Mouse (Mus musculus): Measurements from ENCODE around the gene Klf13.

The Klf13 gene

GRCm38 (mm10) chr7:63926492-63926891, 12.2 kb downstream of the Klf13 start:
- no peak for DNase-seq (ENCODE audit: low read depth, low spot score)

- DNase-seq (ENCODE audit: low read depth, low spot score): no peak
Observed at GRCm38 (mm10) chr7:63925413-63926360, 13.0 kb downstream of the Klf13 start.

- peak; percentile 47 for DNase-seq (ENCODE audit: low read depth, low spot score)
Observed at GRCm38 (mm10) chr7:63924747-63925412, 13.8 kb downstream of the Klf13 start.

GRCm38 (mm10) chr7:63924151-63924550, 14.6 kb downstream of the Klf13 start:
- DNase-seq (ENCODE audit: low read depth, low spot score): no peak

GRCm38 (mm10) chr7:63922975-63923374, 15.7 kb downstream of the Klf13 start:
- DNase-seq (ENCODE audit: low read depth, low spot score): no peak

- no peak for DNase-seq (ENCODE audit: low read depth, low spot score)
Observed at GRCm38 (mm10) chr7:63922571-63922970, 16.1 kb downstream of the Klf13 start.

- DNase-seq (ENCODE audit: low read depth, low spot score): no peak
Observed at GRCm38 (mm10) chr7:63921909-63922562, 16.7 kb downstream of the Klf13 start.

- no peak for DNase-seq (ENCODE audit: low read depth, low spot score)
Observed at GRCm38 (mm10) chr7:63918771-63919768, 19.6 kb downstream of the Klf13 start.

GRCm38 (mm10) chr7:63917693-63918092, 21.0 kb downstream of the Klf13 start:
- no peak for DNase-seq (ENCODE audit: low read depth, low spot score)

- DNase-seq (ENCODE audit: low read depth, low spot score): no peak
Observed at GRCm38 (mm10) chr7:63916268-63916907, 22.3 kb downstream of the Klf13 start, which contains the start of gene E030018B13Rik. Gene E030018B13Rik, plus strand, starts transcription at chr7:63916857.

- DNase-seq (ENCODE audit: low read depth, low spot score): no peak
Observed at GRCm38 (mm10) chr7:63914891-63915290, 23.8 kb downstream of the Klf13 start.

- DNase-seq (ENCODE audit: low read depth, low spot score): no peak
Observed at GRCm38 (mm10) chr7:63913724-63914692, 24.7 kb downstream of the Klf13 start.

GRCm38 (mm10) chr7:63912924-63913723, 25.6 kb downstream of the Klf13 start:
- no peak for DNase-seq (ENCODE audit: low read depth, low spot score)

GRCm38 (mm10) chr7:63912234-63912810, 26.4 kb downstream of the Klf13 start:
- no peak for DNase-seq (ENCODE audit: low read depth, low spot score)

- DNase-seq (ENCODE audit: low read depth, low spot score): no peak
Observed at GRCm38 (mm10) chr7:63911383-63912233, 27.1 kb downstream of the Klf13 start.

GRCm38 (mm10) chr7:63910912-63911311, 27.8 kb downstream of the Klf13 start:
- no peak for DNase-seq (ENCODE audit: low read depth, low spot score)

GRCm38 (mm10) chr7:63910225-63910624, 28.5 kb downstream of the Klf13 start:
- no peak for DNase-seq (ENCODE audit: low read depth, low spot score)

All from 3T3-L1 (cell line).